Mouse (Mus musculus) layer of hippocampus, adult 2 months (tissue): ENCODE measurements around the gene Nfe2. TPM values are rescaled to one million over a fixed set of nuclear protein-coding genes. Genes with fewer than 3 reads are reported as not detected.

Experiments used
- DNase-seq, 2 experiments: peaks; one replicate each; pipeline ENCODE4 v3.0.0; 2022; ENCODE audit warnings: low spot score in 2 of 2
- H3K27ac ChIP-seq: fragments of 200-600 bp; 2 replicates; pipeline ENCODE4 v1.8.1; 2022
- H3K4me3 ChIP-seq: fragments of 200-600 bp; 2 replicates; pipeline ENCODE4 v1.8.1; 2022; ENCODE audit warnings: mild to moderate bottlenecking
- CTCF ChIP-seq: fragments of 200-600 bp; conservative IDR thresholded peaks from 2 replicates; pipeline ENCODE4 v1.8.1; 2022; ENCODE audit warnings: antibody characterized with exemption, mild to moderate bottlenecking, moderate library complexity
- long read RNA-seq, 2 experiments: library from polyadenylated mRNA; stranded (forward); transcript quantifications; one replicate each; pipeline ENCODE4 v2.0.0; 2021; ENCODE audit warnings: borderline mapping rate in 2 of 2
- total RNA-seq, 2 experiments: library from RNA; stranded (reverse); gene quantifications; 2 replicates each; pipeline ENCODE4 v1.2.3; 2021

The Nfe2 gene
- total RNA-seq: not detected
- long read RNA-seq, experiment 1: 0 reads
- long read RNA-seq, experiment 2: 0 reads

DNA sequence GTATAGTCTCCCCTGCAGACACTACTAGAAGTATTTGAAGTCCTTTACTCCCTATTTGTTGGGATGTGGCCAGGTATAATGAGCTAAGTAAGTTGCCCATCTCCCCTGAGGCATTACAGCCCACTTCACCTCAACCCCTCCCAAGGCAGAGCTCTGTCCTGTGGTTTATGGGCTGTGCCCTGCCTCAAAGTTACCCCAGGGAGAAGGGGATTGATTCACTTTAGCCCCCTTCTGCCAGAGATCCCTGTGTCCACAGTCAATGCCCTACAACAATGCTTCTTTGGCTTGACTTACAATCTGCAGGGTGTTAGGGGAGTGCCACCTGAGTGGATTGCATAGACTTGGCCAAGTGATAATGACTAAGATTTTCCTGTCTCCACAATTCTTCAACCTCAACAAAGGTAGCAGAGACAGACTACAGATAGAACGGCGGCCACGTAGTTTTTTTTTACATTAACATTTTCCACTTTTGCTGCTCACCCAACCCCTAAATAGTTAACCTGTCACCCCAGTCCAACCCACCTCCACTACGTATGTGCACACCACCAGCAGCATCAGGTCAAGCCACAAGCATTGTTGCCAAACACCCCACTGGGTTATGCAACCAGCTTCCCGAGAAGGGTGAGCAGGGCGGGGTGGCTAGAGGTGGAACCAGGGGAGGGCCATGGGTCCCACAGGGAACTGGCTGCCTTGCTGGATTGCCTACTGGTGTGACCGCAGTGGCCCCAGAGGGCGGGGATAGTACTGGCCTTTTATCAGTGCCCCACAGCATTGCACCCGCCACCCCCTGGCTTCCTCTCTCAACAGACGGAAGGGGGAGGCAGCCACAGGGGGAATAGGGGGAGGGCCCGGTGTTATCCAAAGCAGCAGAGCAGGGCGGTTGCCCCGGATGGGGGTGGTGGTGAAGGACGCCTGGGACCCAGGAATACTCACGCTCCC, at the start of gene Nfe2:
Gene Nfe2, minus strand, starts transcription at position 614 of the 939 bp plus-strand sequence.
- DNase-seq: no peak
- TF ChIP-seq CTCF: no peak; the same call in 1 of the 2 replicates
- Histone ChIP-seq H3K4me3 (peak within 1 kb of the TSS; percentile 11; the same call in 1 of the 2 replicates), H3K27ac (no peak within 1 kb of the TSS)

DNA sequence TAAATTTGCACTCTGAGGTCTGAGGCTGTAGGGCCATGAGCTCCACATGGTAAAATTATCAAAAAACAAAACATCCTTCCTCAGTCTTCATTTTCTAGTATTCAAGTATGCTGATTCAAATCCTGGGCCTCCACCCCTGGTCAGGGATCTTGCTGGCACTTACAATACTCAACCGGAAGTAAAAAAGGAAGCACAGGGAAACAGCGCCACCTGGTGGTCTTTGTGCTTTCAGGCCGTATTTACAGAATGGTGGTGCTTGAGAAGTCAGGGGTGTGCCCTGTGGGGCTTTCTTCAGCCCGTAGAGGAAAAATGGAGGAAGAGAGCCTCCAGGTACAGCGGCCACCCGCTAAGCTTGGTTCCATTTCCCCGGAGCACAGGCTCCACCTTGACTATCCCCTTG, 48.9 kb upstream of the Nfe2 start:
- Histone ChIP-seq H3K27ac (peak overlapping the region; percentile 99; the same call in 1 of the 2 replicates), H3K4me3 (no peak overlapping the region)
- DNase-seq: peak; percentile 89 to 95
- TF ChIP-seq CTCF: peak; percentile 99

DNA sequence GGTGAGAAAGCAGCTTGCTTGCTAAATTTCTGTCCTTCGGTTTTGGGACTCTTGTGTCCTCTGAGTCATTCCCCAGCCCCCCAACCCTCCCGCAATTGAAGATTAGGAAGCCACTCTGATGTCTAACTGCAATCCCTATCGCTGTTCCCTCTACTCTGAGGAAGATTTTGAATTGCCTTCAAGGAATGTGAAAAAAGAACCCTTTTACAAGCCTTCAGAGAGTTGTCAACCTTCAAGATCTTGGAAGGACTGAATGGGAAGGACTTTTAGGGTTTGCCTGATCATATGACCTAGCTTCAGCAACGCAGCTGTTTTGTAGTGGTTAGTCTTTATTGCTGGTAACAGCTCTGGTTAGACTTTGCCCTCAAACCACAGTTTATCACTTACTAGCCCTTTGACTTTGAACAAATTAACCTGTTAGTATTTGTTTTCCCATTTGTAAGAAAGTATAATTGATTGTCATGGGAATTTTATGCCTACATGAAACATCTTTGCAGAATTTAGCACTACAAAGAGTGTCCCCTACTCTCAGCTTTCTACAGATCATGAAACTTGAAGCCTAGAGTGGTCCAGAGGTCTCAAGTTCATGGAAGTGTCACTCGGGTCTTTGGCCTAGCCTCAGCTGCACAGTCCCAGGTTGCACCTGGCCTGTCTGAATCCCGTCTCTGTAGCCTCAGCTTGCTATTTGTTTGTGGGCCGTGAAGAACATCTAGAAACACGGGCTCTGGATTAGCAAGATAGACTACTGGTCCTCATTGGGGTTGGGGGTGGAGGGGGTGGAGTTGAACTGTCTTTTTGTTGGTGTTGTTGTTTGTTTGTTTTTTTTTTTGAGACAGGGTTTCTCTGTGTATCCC, 47.8 kb upstream of the Nfe2 start:
- Histone ChIP-seq H3K27ac (peak overlapping the region; percentile 99), H3K4me3 (peak overlapping the region; percentile 73)
- TF ChIP-seq CTCF: no peak
- no peak for DNase-seq

DNA sequence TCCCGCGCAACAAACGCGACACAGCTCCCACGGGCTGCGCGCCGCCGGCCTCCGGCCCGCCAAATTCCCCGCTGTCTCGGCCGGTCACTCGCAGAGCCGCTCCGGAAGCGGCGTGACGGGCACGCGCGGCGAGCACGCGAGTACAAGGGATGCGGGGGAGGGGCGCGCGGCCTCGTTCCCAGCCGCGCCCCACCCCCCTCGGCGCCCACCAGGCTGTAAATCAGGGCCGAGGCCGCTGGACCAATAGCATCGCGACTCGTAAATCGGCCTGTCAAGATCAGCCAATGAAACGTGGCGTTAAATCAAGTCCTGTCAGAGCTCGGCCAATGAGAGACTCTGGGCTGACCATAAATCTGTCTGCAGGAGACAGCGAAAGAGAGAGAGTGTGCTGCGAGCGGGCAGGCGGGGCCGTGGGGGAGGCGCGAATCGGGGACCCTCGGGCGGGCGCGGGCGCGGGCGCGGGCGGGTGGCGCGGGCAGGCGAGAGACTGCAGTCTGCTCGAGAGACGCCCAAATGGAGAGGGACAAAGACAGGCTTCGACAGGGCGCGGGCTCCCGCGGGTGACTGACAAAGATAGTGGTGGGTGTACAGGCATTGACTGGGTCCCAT, 47.0 kb upstream of the Nfe2 start:
- Histone ChIP-seq H3K27ac (peak overlapping the region; percentile 99), H3K4me3 (peak overlapping the region; percentile 73)
- DNase-seq: peak; percentile 91 to 98
- TF ChIP-seq CTCF: no peak

DNA sequence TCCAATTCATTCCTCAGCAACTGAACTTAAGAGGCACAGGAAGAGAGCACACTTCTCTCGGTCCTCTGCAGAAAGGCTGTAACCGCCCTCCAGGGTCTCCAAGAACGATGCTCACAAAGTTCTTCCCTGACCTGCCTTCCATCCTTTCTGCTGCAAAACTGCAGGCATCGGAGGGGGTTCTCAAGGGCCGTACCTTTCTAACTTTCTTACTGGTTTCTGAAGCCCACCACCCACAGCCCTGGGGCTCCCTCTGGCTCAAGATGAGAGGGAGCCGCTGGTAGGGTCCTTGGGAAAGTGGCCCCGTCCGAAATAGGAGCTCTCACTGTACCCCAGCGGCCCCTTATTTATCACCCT, 46.4 kb upstream of the Nfe2 start:
- Histone ChIP-seq H3K27ac (peak overlapping the region; percentile 99), H3K4me3 (peak overlapping the region; percentile 73)
- DNase-seq: no peak
- no peak for TF ChIP-seq CTCF

DNA sequence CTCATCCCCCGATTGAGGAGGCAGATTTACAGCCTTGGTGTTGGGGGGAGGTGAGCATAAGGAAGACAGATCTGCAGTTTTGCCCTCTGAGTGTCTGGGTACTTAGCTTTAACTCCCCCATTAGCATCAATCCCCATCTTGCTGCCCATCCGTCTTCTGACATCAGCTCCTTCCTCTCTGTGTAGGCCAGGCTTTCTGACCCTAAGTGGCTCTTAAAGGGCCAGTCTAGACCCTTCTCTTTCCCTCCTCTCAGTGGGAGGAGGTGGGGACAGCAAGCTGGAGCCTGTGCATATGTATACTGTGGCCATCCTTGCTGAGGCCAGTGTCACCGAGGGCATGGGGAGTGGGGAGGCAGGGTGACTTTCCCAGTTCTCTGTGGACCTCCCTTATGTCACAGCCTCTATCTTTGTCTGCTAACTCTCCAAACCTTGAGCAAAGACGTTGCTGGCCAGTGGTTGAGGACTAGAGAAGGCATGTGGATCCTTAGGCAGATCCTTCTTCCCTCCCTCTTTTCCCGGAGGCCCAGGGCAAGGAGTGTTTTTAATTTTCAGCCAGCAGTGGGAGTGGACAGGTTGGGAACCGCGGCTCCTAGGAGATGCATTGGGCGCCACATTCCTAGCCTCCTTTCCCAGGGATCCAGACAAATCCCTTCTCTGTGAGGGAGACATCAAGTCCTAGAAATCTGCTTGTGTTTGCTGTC, 45.9 kb upstream of the Nfe2 start:
- Histone ChIP-seq H3K27ac (peak overlapping the region; percentile 99), H3K4me3 (peak overlapping the region; percentile 73)
- DNase-seq: no peak
- no peak for TF ChIP-seq CTCF

DNA sequence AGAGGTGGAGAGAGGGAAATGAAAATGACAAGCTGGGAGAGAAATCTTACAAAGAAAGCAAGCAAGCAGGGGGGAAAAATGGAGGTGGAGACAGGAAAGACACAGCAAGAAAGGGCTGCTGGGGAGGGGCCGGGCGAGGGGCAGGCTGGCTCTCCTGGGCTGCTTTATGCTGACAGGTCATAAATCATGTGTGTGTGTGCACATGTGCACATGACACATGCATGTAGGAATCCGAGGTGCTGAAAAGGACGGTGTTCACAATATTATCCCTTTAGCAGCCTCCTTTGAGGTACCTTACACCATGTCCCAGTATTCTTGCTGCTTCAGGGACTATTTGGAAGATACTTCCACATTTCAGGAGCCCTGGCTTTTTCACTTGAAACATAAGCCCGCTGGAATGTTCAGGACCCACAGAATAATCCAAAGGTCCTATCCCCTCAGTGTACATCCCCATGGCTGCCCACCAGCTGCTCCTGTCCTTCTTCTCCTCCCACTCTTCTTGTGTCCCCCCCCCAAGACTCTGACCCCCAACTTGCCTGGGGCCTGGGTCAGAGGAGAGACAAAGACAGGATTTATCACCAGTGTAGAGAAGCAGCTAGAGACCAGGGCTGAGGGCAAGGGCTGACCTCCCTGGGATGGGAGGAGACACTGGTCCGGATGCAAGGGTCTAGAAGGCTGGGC, 44.3 kb upstream of the Nfe2 start:
- no peak overlapping the region for H3K4me3 ChIP-seq
- H3K27ac ChIP-seq: no peak overlapping the region
- no peak for DNase-seq
- no peak for TF ChIP-seq CTCF

DNA sequence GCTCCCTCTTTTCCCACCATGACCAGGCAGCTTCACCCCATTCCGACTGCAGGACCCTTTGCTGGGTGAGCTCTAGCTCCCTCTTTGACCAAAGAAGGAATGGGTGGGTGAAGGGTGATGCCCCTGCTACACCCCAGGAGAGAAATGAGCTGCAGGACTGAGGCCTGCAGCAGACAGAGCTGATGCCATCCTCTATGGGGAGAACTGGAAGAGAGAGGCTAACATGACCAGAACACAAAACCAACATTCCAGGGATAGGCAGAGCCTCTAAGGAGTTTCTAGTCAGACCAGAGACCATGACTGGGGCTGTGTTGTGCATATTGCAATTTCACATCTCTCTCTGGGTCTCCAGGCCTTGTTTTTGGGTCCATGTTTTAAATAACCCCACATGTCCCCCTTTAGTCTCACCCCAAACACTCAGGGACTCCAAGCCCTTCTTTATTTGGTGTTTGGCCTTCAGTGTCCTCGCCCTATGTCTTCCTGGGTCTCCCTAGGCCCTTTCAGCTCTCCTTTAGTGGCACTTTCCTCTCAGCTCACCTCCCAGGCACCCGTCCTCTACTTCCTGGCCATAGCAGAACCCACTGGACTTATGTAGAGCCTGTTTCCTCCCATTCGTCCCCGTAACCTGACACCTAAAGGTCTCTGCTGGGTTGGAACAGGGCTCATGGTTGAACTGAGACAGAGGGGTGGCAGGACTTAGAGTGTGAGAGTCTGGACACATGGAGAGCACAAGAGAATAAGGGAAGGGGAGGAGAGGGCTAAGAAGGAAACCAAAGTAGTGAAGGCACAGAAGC, 43.5 kb upstream of the Nfe2 start:
- no peak overlapping the region for H3K27ac ChIP-seq
- no peak for TF ChIP-seq CTCF

DNA sequence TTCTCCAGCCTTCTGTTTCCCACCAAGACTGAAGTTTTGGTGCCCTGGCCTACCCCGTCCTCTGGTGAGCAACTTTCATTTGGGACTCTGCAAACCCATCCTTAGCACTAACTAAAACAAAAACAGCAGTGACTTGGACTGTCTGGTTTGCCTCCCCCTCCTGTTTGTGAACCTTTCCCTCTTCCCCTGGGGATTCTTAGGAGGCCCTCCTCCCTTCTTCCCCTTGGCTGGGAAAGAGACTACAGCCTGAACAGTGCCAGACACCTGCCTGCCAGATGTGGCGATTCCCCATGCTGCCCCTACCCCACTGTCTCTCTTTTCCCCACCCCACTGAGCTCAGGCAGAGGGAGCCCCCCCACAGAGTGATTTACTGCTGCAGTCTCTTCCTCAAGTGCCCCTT, 42.8 kb upstream of the Nfe2 start:
- H3K27ac ChIP-seq: peak overlapping the region; percentile 88
- TF ChIP-seq CTCF: no peak
- H3K4me3 ChIP-seq: no peak overlapping the region
- no peak for DNase-seq

More for the DNA sequence above, 43.5 kb upstream of the Nfe2 start:
- DNase-seq: no peak
- H3K4me3 ChIP-seq: no peak overlapping the region

DNA sequence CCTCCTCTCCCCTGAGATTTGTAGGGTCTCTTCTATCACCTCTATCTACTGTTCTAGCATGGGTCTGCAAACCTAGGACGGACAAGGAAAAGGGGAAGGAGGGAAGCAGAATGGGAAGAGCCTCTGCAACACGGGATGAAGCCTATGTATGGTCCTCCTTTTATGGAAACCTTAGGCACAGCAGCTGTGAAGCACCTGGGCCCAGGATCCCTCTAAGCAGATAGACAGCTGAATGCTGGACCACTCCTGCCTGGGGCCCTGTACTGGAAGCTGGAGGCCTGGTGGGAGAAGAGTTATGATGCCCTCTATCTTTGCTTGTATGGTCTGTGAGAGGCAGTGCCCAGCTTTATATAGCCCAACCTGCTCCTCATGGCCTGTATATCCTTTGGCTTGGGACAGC, 42.4 kb upstream of the Nfe2 start:
- no peak for DNase-seq
- no peak for TF ChIP-seq CTCF
- Histone ChIP-seq H3K4me3 (peak overlapping the region; percentile 39), H3K27ac (peak overlapping the region; percentile 88)

DNA sequence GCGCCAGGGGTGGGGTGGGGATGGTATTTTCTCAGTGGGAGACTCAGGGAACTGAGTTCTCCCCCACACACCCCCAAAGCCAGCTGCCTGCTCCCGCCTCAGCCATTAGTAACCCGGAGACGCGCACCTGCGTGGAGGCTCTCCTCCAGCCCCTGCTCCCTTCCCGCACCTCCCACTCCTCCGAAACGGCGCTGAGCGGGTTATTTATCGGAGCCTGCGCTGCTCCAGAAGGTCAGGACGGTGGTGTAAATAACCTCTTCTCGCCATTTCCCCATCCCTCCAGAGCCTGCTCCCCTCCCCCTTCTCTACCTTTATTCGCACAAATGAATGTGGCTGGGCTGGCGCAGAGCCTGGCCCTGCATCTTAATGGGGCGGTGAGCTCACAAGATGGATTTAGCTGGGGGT, 41.9 kb upstream of the Nfe2 start:
- H3K4me3 ChIP-seq: peak overlapping the region; percentile 39
- TF ChIP-seq CTCF: no peak
- peak; percentile 55 to 63 for DNase-seq
- peak overlapping the region; percentile 88 for H3K27ac ChIP-seq
